Mouse (Mus musculus) heart, postnatal 4 days (tissue): ENCODE data around the gene Ttc1. TPM values are rescaled to one million over a fixed set of nuclear protein-coding genes. Genes with fewer than 3 reads are reported as not detected.

ENCODE experiments used
- DNase-seq: peaks from one replicate; pipeline ENCODE4 v3.0.0; 2021
- total RNA-seq, 2 experiments: library from RNA; stranded (reverse); gene quantifications; 2 replicates each; pipeline ENCODE4 v1.2.3; 2021

Ttc1 gene
- total RNA-seq, 2 experiments from 2014 or later = 40.4 to 43.5 TPM

DNA sequence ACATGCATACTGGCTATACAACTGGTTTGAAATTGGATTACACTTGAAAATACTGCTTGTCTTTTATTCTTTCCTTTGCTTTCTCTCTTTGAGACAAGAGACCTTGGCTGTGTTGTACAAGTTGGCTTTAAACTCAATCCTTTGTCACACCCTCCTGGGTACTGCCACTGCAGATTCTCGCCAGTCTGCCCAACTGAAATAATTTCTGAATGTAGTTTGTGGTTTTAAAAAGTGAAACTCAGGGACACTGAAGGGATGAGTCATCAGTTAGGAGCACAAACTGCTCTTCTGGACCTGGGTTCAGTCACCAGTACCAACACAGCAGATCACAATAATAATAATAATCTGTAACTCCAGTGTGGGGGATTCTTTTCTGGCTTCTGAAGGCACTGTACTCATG lies 44.3 kb downstream of the Ttc1 start:
- no peak for DNase-seq

DNA sequence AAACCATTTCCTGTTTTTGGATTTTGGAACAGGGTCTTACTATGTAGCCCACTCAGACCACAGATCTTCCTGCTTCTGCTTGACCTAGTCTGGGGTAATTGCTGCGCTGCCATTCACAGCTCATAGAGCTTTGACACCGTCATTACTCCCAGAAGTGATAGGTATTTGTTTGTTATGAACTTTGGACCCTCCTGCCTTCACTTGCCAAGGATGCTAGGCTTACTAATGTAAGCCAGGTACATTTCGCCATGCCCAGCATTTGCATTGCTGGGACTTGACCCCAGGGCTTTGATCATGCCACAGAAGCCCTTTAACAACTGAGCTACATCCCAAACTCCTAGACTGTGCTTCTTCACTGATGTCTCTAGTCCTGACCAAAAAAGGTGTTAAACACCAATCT lies 47.5 kb downstream of the Ttc1 start:
- no peak for DNase-seq

DNA sequence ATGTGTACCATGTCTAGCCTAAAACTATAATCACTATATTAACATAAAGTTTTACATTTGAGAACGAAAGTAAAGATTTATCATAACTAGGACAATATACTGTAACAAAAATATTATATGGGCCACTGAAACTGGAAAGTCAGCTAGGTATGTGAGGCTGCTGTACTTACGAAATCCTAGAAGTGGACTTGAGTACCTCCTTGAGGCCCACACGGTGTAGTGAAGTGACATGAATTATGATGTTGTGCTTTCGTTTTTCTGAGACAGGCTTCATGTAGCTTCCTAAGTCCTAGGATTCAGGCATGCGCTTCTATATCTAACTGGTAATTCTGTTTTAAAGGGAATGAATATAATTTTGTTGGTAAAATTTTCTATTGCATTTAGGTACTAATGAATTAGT lies 49.2 kb downstream of the Ttc1 start:
- DNase-seq = no peak

DNA sequence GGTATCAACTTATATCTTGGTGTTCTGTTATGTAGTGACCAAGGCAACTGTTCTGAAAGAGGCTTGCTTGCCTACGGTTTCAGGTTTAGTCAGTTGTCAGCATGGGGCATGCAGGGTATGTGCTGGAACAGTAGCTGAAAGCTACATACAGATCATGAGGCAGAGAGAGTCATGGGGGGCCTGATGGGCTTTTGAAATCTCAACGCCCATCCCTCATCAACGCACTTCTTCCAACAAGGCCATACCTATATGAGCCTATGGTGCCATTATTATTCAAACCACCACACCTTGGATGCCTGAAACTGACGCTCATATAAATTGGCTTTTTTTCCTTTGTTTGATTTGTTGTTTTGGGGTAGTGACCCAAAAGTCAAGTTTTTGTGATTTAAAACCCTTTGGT lies 51.2 kb downstream of the Ttc1 start:
- DNase-seq = no peak

DNA sequence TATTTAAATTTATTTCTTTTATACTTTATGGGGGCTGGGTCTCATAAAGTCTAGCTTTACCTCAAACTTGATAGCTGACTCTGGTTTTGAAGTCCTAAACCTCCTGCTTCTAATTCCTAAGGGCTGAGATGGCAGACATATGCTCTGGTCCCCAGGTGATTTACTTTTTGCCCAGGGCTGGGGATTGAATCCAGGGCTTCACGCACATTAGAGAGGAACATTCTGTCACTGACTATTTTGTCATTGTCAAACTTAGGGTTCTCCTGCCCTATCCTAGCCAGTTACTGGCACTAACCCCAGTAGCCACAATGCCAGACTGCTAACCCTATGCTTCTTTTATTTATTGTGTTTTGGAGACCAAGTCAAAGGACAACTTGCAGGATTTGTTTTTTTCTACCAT lies 59.0 kb downstream of the Ttc1 start:
- DNase-seq = no peak

DNA sequence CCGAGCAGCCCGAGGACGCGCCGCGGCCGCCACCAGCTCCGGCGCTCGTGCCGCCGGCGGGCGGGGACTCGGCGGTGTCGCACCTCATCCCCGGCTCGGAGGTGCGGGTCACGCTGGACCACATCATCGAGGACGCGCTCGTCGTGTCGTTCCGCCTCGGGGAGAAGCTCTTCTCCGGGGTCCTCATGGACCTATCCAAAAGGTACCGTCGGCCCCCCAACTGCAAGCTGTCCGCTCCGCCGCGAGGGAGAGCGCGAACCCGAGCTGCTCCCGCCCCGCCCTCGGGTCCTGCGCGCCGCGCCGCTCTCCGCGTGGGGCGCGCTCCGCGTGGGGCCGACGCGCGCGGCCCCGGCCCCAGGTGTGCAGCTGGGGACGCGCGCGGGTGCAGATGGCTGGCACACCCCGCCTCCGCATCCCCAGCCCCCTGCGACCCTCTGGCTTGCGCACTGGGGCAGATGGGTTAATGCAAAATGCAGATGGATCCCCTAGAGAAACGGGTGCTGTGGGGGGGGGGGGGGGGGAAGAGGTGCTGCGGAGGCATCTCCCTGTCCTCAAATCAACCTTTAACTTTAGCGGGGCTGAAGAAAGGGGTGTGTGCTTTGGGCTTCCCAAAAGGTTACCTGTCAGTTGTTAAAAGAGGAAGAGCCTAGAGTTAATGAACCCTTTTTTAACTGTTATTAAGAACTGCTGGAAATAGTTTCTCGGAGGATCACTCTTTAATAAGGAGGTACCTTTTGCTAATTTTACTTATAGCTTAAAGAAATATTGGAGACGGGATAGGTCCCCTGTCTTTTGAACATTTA lies 65.2 kb downstream of the Ttc1 start:
- peak; percentile 57 for DNase-seq

DNA sequence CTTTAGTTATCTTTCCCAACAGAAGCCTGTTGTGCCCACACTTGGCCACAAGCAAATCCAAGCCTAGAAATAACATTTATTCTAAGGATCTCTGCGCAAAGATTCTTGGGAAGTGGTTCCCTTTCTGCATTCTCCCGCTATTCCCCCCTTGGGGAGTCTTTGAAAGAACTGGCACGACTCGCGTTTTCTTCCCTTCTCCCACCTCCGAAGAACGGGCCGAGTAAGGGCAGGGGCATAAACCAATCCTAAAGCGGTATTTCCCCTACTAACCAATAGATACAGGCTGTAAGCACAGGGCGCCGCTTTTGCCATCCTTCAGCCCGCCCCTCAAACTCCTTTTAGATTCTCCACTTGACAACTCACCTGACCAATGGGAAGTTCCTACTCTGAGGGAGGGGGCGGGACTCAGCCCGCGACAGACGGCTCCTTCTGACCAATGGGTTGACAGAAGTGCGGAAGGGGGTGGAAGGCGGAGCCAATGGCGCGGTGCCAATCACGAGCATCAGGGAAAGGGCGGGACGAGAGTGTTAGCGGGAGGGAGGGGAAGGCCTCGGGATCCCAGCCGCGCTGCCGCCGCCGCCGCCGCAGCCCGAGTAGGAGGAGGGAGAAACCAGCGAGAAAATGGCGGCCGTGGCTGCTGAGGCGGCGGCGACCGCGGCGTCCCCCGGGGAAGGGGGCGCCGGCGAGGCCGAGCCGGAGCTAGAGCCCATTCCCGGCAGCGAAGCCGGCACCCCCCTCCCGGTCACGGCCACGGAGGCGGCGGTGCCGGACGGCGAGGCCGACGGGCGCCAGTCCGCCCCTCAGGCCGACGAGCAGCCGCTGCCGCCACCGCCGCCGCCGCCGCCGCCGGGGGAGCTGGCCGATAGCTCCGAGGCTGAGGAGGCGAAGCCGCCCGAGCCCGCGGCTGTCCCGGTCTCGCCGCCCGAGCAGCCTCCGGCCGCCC lies 66.1 kb downstream of the Ttc1 start, which contains the start of gene Pwwp2a:
Gene Pwwp2a, plus strand, starts transcription at position 527 of the 943 bp plus-strand sequence.
- DNase-seq = peak; percentile 100

Other genes starting within 250 kb of the Ttc1 start
- 10 to 100 TPM; 10.4 to 12.0 TPM for gene Ccnjl, start 219.2 kb downstream of the Ttc1 start, total RNA-seq
- gene 4933415A04Rik, start 161.0 kb downstream of the Ttc1 start, total RNA-seq = 1 to 10 TPM; 3.3 to 3.8 TPM
- not detected for gene Fabp6, start 146.5 kb downstream of the Ttc1 start, total RNA-seq
- 10 to 100 TPM; 38.7 to 39.4 TPM for gene Pwwp2a, start 66.0 kb downstream of the Ttc1 start, total RNA-seq
- 10 to 100 TPM; 37.0 to 39.2 TPM for gene Adra1b, start 153.2 kb upstream of the Ttc1 start, total RNA-seq